Mouse (Mus musculus) midbrain, embryonic 10.5 days (tissue): ENCODE data around the gene Calcoco2. TPM values are rescaled to one million over a fixed set of nuclear protein-coding genes. Genes with fewer than 3 reads are reported as not detected.
"Not testable (repeated sequence)": the region's sequence is repeated elsewhere in the genome, so short reads cannot be mapped to it uniquely, and the experiment has no call there.

Experiments used
- DNase-seq: peaks from one replicate; pipeline ENCODE4 v3.0.0-alpha.2; 2017; ENCODE audit warnings: low spot score
- H3K27ac ChIP-seq: fragments of 300-500 bp; sonication (generic); replicated peaks from 2 replicates; pipeline ENCODE4 v1.5.1; 2016; ENCODE audit warnings: mild to moderate bottlenecking
- H3K27me3 ChIP-seq: fragments of 300-500 bp; sonication (generic); 2 replicates; pipeline ENCODE4 v1.6.1; 2016; ENCODE audit warnings: low read depth, mild to moderate bottlenecking; ENCODE audit not compliant: poor library complexity, severe bottlenecking
- H3K36me3 ChIP-seq: fragments of 300-500 bp; sonication (generic); 2 replicates; pipeline ENCODE4 v1.6.1; 2016; ENCODE audit warnings: mild to moderate bottlenecking, moderate library complexity
- H3K4me1 ChIP-seq: fragments of 300-500 bp; sonication (generic); 2 replicates; pipeline ENCODE4 v1.6.1; 2016
- H3K4me3 ChIP-seq: fragments of 300-500 bp; sonication (generic); 2 replicates; pipeline ENCODE4 v1.5.1; 2016; ENCODE audit warnings: mild to moderate bottlenecking, moderate library complexity
- H3K9me3 ChIP-seq: fragments of 300-500 bp; sonication (generic); replicated peaks from 2 replicates; pipeline ENCODE4 v1.6.1; 2016; ENCODE audit warnings: mild to moderate bottlenecking
- WGBS: fragments of 180-500 bp; shearing (Covaris S2); methylation state at CpG from one replicate; pipeline ENCODE4 v1.1.7; 2016; 5-methylcytosine and 5-hydroxymethylcytosine counted together
- polyA plus RNA-seq: library from polyadenylated mRNA; unstranded; fragments of >200 nt; fragmentation: Nextera tagmentation; extraction: Ambion mirVana; gene quantifications from 2 replicates; pipeline ENCODE4 v1.2.1, GENCODE M21; 2016

Calcoco2 gene
- not detected in 2 replicates for polyA plus RNA-seq

- WGBS = 45% methylated on average over 14 of the region's 14 CpGs
- Histone ChIP-seq H3K9me3 (no peaks in the 10 kb centered on the region), H3K4me1 (no peaks in the 10 kb centered on the region), H3K4me3 (no peak within 1 kb of the TSS), H3K27me3 (no peaks in the 10 kb centered on the region), H3K27ac (no peak within 1 kb of the TSS), H3K36me3 (no peaks in the 10 kb centered on the region)
- DNase-seq = no peak
Measured at GRCm38 (mm10) chr11:96111751-96112150, at the start of gene Calcoco2. TSS of gene Calcoco2 (minus strand) at chr11:96111964.

- Histone ChIP-seq H3K9me3 (no peaks in the 10 kb centered on the region), H3K4me3 (no peak overlapping the region), H3K27ac (no peak overlapping the region), H3K36me3 (no peaks in the 10 kb centered on the region), H3K4me1 (peaks cover 20% of the 10 kb centered on the region), H3K27me3 (peaks cover 82% of the 10 kb centered on the region)
- DNase-seq = no peak
- WGBS = 81% methylated on average over 6 of the region's 6 CpGs
Measured at GRCm38 (mm10) chr11:96147471-96147870, 35.7 kb upstream of the Calcoco2 start.

GRCm38 (mm10) chr11:96145622-96146270 lies 34.0 kb upstream of the Calcoco2 start:
- H3K27me3 ChIP-seq = peaks cover 64% of the 10 kb centered on the region
- H3K4me3 ChIP-seq = peak overlapping the region; percentile 37
- DNase-seq = peak; percentile 80
- no peak overlapping the region for H3K27ac ChIP-seq
- 3% methylated on average over 15 of the region's 15 CpGs for WGBS
- H3K4me1 ChIP-seq = peaks cover 20% of the 10 kb centered on the region
- no peaks in the 10 kb centered on the region for H3K36me3 ChIP-seq
- no peaks in the 10 kb centered on the region for H3K9me3 ChIP-seq

- Histone ChIP-seq H3K27ac (no peak overlapping the region), H3K27me3 (peaks cover 61% of the 10 kb centered on the region), H3K4me1 (peaks cover 25% of the 10 kb centered on the region), H3K9me3 (no peaks in the 10 kb centered on the region), H3K4me3 (no peak overlapping the region), H3K36me3 (no peaks in the 10 kb centered on the region)
- 66% methylated on average over 4 of the region's 4 CpGs for WGBS
- no peak for DNase-seq
Measured at GRCm38 (mm10) chr11:96143766-96144165, 32.0 kb upstream of the Calcoco2 start.

- WGBS = 56% methylated on average over 4 of the region's 4 CpGs
- H3K4me1 ChIP-seq = peaks cover 21% of the 10 kb centered on the region
- H3K9me3 ChIP-seq = no peaks in the 10 kb centered on the region
- DNase-seq = no peak
- H3K4me3 ChIP-seq = no peak overlapping the region
- H3K36me3 ChIP-seq = no peaks in the 10 kb centered on the region
- no peak overlapping the region for H3K27ac ChIP-seq
- peaks cover 40% of the 10 kb centered on the region for H3K27me3 ChIP-seq
Measured at GRCm38 (mm10) chr11:96140726-96141175, 29.0 kb upstream of the Calcoco2 start.

- H3K36me3 ChIP-seq = no peaks in the 10 kb centered on the region
- H3K9me3 ChIP-seq = no peaks in the 10 kb centered on the region
- H3K27me3 ChIP-seq = peaks cover 65% of the 10 kb centered on the region
- peaks cover 13% of the 10 kb centered on the region for H3K4me1 ChIP-seq
- H3K27ac ChIP-seq = no peak overlapping the region
- H3K4me3 ChIP-seq = no peak overlapping the region
- 90% methylated on average over 8 of the region's 8 CpGs for WGBS
- no peak for DNase-seq
Measured at GRCm38 (mm10) chr11:96135847-96136246, 24.1 kb upstream of the Calcoco2 start.

GRCm38 (mm10) chr11:96133239-96133865 lies 21.6 kb upstream of the Calcoco2 start, which contains the start of gene Ttll6:
TSS of gene Ttll6 (plus strand) at chr11:96133786.
- H3K4me3 ChIP-seq = peak within 1 kb of the TSS; percentile 31
- DNase-seq = peak; percentile 70
- no peaks in the 10 kb centered on the region for H3K36me3 ChIP-seq
- H3K27me3 ChIP-seq = peaks cover 65% of the 10 kb centered on the region
- H3K27ac ChIP-seq = no peak within 1 kb of the TSS
- no peaks in the 10 kb centered on the region for H3K9me3 ChIP-seq
- WGBS = 25% methylated on average over 16 of the region's 16 CpGs
- H3K4me1 ChIP-seq = peaks cover 8% of the 10 kb centered on the region

- peaks cover 8% of the 10 kb centered on the region for H3K4me1 ChIP-seq
- no peak overlapping the region for H3K4me3 ChIP-seq
- DNase-seq = no peak
- no peaks in the 10 kb centered on the region for H3K9me3 ChIP-seq
- WGBS = 72% methylated on average over 10 of the region's 10 CpGs
- H3K27ac ChIP-seq = no peak overlapping the region
- H3K27me3 ChIP-seq = peaks cover 70% of the 10 kb centered on the region
- no peaks in the 10 kb centered on the region for H3K36me3 ChIP-seq
Measured at GRCm38 (mm10) chr11:96130606-96131005, 18.8 kb upstream of the Calcoco2 start.

- Histone ChIP-seq H3K9me3 (no peaks in the 10 kb centered on the region), H3K4me3 (peak overlapping the region; percentile 57), H3K4me1 (peaks cover 13% of the 10 kb centered on the region), H3K27me3 (peaks cover 55% of the 10 kb centered on the region), H3K27ac (no peak overlapping the region; the same call in 1 of the 2 replicates), H3K36me3 (no peaks in the 10 kb centered on the region)
- peak; percentile 52 for DNase-seq
- 2% methylated on average over 45 of the region's 45 CpGs for WGBS
Measured at GRCm38 (mm10) chr11:96124052-96124914, 12.5 kb upstream of the Calcoco2 start.

- H3K27ac ChIP-seq, H3K4me3 ChIP-seq, H3K36me3 ChIP-seq, DNase-seq, H3K9me3 ChIP-seq: not testable (repeated sequence)
- Histone ChIP-seq H3K27me3 (peaks cover 55% of the 10 kb centered on the region), H3K4me1 (peaks cover 13% of the 10 kb centered on the region)
- WGBS = 79% methylated on average over 4 of the region's 4 CpGs
Measured at GRCm38 (mm10) chr11:96122806-96123205, 11.0 kb upstream of the Calcoco2 start.

- H3K27ac ChIP-seq = no peak overlapping the region
- 65% methylated on average over 3 of the region's 3 CpGs for whole genome bisulfite sequencing
- no peaks in the 10 kb centered on the region for H3K36me3 ChIP-seq
Measured at GRCm38 (mm10) chr11:96119401-96119800, 7.6 kb upstream of the Calcoco2 start.

GRCm38 (mm10) chr11:96116925-96117324 lies 5.2 kb upstream of the Calcoco2 start:
- H3K27me3 ChIP-seq = peaks cover 10% of the 10 kb centered on the region; the same call in 1 of the 2 replicates
- WGBS = 82% methylated on average over 3 of the region's 3 CpGs
- H3K36me3 ChIP-seq, H3K9me3 ChIP-seq, H3K4me3 ChIP-seq, H3K27ac ChIP-seq, DNase-seq, H3K4me1 ChIP-seq: not testable (repeated sequence)

More at GRCm38 (mm10) chr11:96119401-96119800, 7.6 kb upstream of the Calcoco2 start:
- Histone ChIP-seq H3K27me3 (peaks cover 32% of the 10 kb centered on the region), H3K4me1 (peaks cover 7% of the 10 kb centered on the region), H3K4me3 (no peak overlapping the region), H3K9me3 (no peaks in the 10 kb centered on the region)
- DNase-seq = no peak
